Mouse (Mus musculus): ENCODE measurements at regions not wholly inside any gene's neighbourhood (a gene's known extent, or its start where the extent isn't known, plus 50 kb on each side); places are given as distances from the start of the nearest gene placed in this dataset.

- TF ChIP-seq POLR2A (IDR thresholded peaks at IDR 0.05; ENCODE audit: borderline replicate concordance, insufficient read depth, low read length): no peak
- TF ChIP-seq CTCF (IDR thresholded peaks at IDR 0.05; ENCODE audit: borderline replicate concordance, insufficient read depth, low read depth, low read length): no peak
These were observed 362.2 kb upstream of the Gm10131 start for GRCm38 (mm10) chr8:34473769-34474168.
